Mouse (Mus musculus) stomach, postnatal 0 days (tissue): Measurements from ENCODE around the gene Stk11ip.

Experiments used
- CTCF ChIP-seq: IDR thresholded peaks from 2 replicates; pipeline ENCODE4 v1.5.1; 2016; ENCODE audit warnings: antibody characterized with exemption, low read depth, mild to moderate bottlenecking, moderate library complexity
- EP300 ChIP-seq: optimal IDR thresholded peaks from 2 replicates; pipeline ENCODE3; 2016; ENCODE audit warnings: antibody characterized with exemption

DNA sequence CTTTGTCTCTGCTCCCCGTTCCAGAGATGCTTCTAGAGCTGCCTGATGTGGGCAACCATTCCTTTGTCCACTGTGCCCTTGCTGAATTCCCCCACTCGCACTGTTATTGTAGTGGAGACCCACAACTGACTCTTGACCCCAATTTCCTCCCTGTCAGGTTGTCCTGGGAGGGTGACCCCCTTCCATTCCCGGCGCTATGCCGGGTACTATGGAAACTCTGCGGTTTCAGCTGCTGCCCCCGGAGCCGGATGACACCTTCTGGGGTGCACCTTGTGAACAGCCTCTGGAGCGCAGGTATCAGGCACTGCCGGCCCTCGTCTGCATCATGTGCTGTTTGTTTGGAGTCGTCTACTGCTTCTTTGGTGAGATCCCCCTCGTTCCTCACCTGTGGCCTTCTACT is 41.3 kb upstream of the Stk11ip start:
- TF ChIP-seq CTCF (no peak), EP300 (no peak)
